Mouse (Mus musculus) C2C12 (cell line): Measurements from ENCODE around the gene Atat1.

Source experiments
- CEBPB ChIP-seq: IDR thresholded peaks from one replicate; pipeline ENCODE4 v1.6.1; 2011; ENCODE audit warnings: low read depth, mild to moderate bottlenecking, control low read depth, moderate library complexity
- CTCF ChIP-seq: IDR thresholded peaks from one replicate; pipeline ENCODE4 v1.5.1; 2011; ENCODE audit not compliant: control insufficient read depth, insufficient read depth, insufficient read length

GRCm38 (mm10) chr17:35900636-35901035 is 9.2 kb downstream of the Atat1 start:
- no peak for TF ChIP-seq CEBPB
- TF ChIP-seq CTCF, result no peak
